Mouse (Mus musculus) heart, embryonic 14.5 days (tissue): Measurements from ENCODE around the gene Cux2. TPM values are rescaled to one million over a fixed set of nuclear protein-coding genes. Genes with fewer than 3 reads are reported as not detected.

ENCODE experiments used
- ATAC-seq: fragments of 200-750 bp; cut with Nextera tagmentation; 2 replicates; pipeline ENCODE4 v1.8.0; 2017; ENCODE audit warnings: low read depth, moderate TSS enrichment; ENCODE audit not compliant: insufficient number of reproducible peaks, insufficient read depth, low FRiP score
- H3K27ac ChIP-seq, 2 experiments: fragments of 200-500 bp in 1 of 2; fragments of 300-500 bp in 1 of 2; sonication (generic) in 1 of 2; replicated peaks in 1 of 2; 2 replicates each; pipeline ENCODE4 v1.5.1; 2012 to 2014; ENCODE audit warnings: low read depth in 2 of 2, low read length in 2 of 2, control low read depth in 1 of 2, mild to moderate bottlenecking in 1 of 2, mixed read lengths in 1 of 2; ENCODE audit not compliant: control insufficient read depth in 1 of 2, insufficient read depth in 1 of 2
- H3K27me3 ChIP-seq: fragments of 300-500 bp; sonication (generic); 2 replicates; pipeline ENCODE4 v1.6.1; 2014; ENCODE audit warnings: mild to moderate bottlenecking, low read length, control low read depth; ENCODE audit not compliant: control insufficient read depth, insufficient read depth
- H3K36me3 ChIP-seq: fragments of 300-500 bp; sonication (generic); 2 replicates; pipeline ENCODE4 v1.6.1; 2014; ENCODE audit warnings: mild to moderate bottlenecking, control low read depth, low read length, mixed read lengths; ENCODE audit not compliant: control insufficient read depth, insufficient read depth
- H3K4me1 ChIP-seq, 2 experiments: fragments of 200-500 bp in 1 of 2; fragments of 300-500 bp in 1 of 2; sonication (generic) in 1 of 2; 2 replicates each; pipeline ENCODE4 v1.6.1; 2012 to 2014; ENCODE audit warnings: low read length in 2 of 2, control low read depth in 1 of 2, mixed read lengths in 1 of 2; ENCODE audit not compliant: control insufficient read depth in 2 of 2, insufficient read depth in 2 of 2
- H3K4me2 ChIP-seq: fragments of 300-500 bp; sonication (generic); 2 replicates; pipeline ENCODE4 v1.6.1; 2014; ENCODE audit warnings: mild to moderate bottlenecking, low read length
- H3K4me3 ChIP-seq, 2 experiments: fragments of 200-500 bp in 1 of 2; fragments of 300-500 bp in 1 of 2; sonication (generic) in 1 of 2; 2 replicates each; pipeline ENCODE4 v1.5.1; 2012 to 2014; ENCODE audit warnings: low read length in 2 of 2, mild to moderate bottlenecking in 2 of 2, control low read depth in 1 of 2, low read depth in 1 of 2, moderate library complexity in 1 of 2; ENCODE audit not compliant: control insufficient read depth in 1 of 2, insufficient read depth in 1 of 2
- H3K9ac ChIP-seq: fragments of 300-500 bp; sonication (generic); 2 replicates; pipeline ENCODE4 v1.6.1; 2014; ENCODE audit warnings: mild to moderate bottlenecking, low read length
- H3K9me3 ChIP-seq: fragments of 300-500 bp; sonication (generic); 2 replicates; pipeline ENCODE4 v1.6.1; 2016; ENCODE audit warnings: low read length, control low read depth; ENCODE audit not compliant: control insufficient read depth
- WGBS: fragments of 180-500 bp; shearing (Covaris S2); extraction: QIAGEN DNeasy Blood & Tissue Kit; methylation state at CpG from one replicate; pipeline ENCODE4 v1.1.7; 2014; 5-methylcytosine and 5-hydroxymethylcytosine counted together
- polyA plus RNA-seq: library from polyadenylated mRNA; unstranded; fragments of >200 nt; fragmentation: Nextera tagmentation; extraction: Ambion mirVana; gene quantifications from 2 replicates; pipeline ENCODE4 v1.2.1, GENCODE M21; 2014

Gene Cux2
- polyA plus RNA-seq, 1 experiment from 2014 or later, result 7.9 TPM

- ATAC-seq, result no peak
- Histone ChIP-seq H3K36me3 (no peaks in the 10 kb centered on the region), H3K4me2 (peak overlapping the region; percentile 91), H3K27ac (no peak overlapping the region), H3K27me3 (peaks cover 21% of the 10 kb centered on the region), H3K9ac (peak overlapping the region; percentile 86), H3K4me3 (peak overlapping the region; percentile 82 to 91), H3K9me3 (no peaks in the 10 kb centered on the region), H3K4me1 (peaks cover 8 to 29% of the 10 kb centered on the region in 2 experiments)
- under 1% methylated on average over 51 of the region's 52 CpGs for WGBS
Observed at GRCm38 (mm10) chr5:122048686-122049663, 927 bp downstream of the Cux2 start.

- H3K27me3 ChIP-seq, result peaks cover 17% of the 10 kb centered on the region; the same call in 1 of the 2 replicates
- no peaks in the 10 kb centered on the region for H3K36me3 ChIP-seq
- ATAC-seq, result no peak
- peak overlapping the region; percentile 82 to 91 for H3K4me3 ChIP-seq
- H3K9me3 ChIP-seq, result no peaks in the 10 kb centered on the region
- peaks cover 8 to 29% of the 10 kb centered on the region in 2 experiments for H3K4me1 ChIP-seq
- peak overlapping the region; percentile 91 for H3K4me2 ChIP-seq
- 8% methylated on average over 20 of the region's 20 CpGs for WGBS
- peak overlapping the region; percentile 86; the same call in 1 of the 2 replicates for H3K9ac ChIP-seq
- no peak overlapping the region for H3K27ac ChIP-seq
Observed at GRCm38 (mm10) chr5:122048252-122048651, 1.6 kb downstream of the Cux2 start.

GRCm38 (mm10) chr5:122047791-122048190, 2.1 kb downstream of the Cux2 start:
- H3K36me3 ChIP-seq, result no peaks in the 10 kb centered on the region
- peaks cover 17% of the 10 kb centered on the region; the same call in 1 of the 2 replicates for H3K27me3 ChIP-seq
- H3K9ac ChIP-seq, result peak overlapping the region; percentile 86; the same call in 1 of the 2 replicates
- 67% methylated on average over 5 of the region's 5 CpGs for WGBS
- no peak for ATAC-seq
- H3K4me1 ChIP-seq, result peaks cover 11 to 33% of the 10 kb centered on the region in 2 experiments
- H3K9me3 ChIP-seq, result no peaks in the 10 kb centered on the region
- H3K27ac ChIP-seq, result no peak overlapping the region
- 0 out of 4 replicates have a peak overlapping the region, but pooled peaks of 1 of the 2 experiments have one; percentile 82 for H3K4me3 ChIP-seq
- H3K4me2 ChIP-seq, result peak overlapping the region; percentile 91

GRCm38 (mm10) chr5:122043567-122043966, 6.3 kb downstream of the Cux2 start:
- ATAC-seq, result no peak
- Histone ChIP-seq H3K9ac (no peak overlapping the region), H3K4me2 (no peak overlapping the region), H3K27ac (no peak overlapping the region), H3K27me3 (peaks cover 9% of the 10 kb centered on the region; the same call in 1 of the 2 replicates), H3K9me3 (no peaks in the 10 kb centered on the region), H3K4me1 (peaks cover 8 to 22% of the 10 kb centered on the region in 2 experiments; a peak in 3 of 4 replicates), H3K4me3 (no peak overlapping the region), H3K36me3 (no peaks in the 10 kb centered on the region)
- 60% methylated on average over 11 of the region's 11 CpGs for WGBS

GRCm38 (mm10) chr5:122035278-122035677, 14.6 kb downstream of the Cux2 start:
- Histone ChIP-seq H3K9me3 (peaks cover 12% of the 10 kb centered on the region), H3K4me1 (peaks cover 6 to 11% of the 10 kb centered on the region in 2 experiments; a peak in 3 of 4 replicates), H3K4me2 (no peak overlapping the region), H3K36me3 (peaks cover 13% of the 10 kb centered on the region), H3K27ac (no peak overlapping the region), H3K4me3 (no peak overlapping the region), H3K27me3 (no peaks in the 10 kb centered on the region), H3K9ac (no peak overlapping the region)
- 75% methylated on average over 5 of the region's 5 CpGs for WGBS
- ATAC-seq, result no peak

GRCm38 (mm10) chr5:122033167-122033478, 16.8 kb downstream of the Cux2 start:
- 68% methylated on average over 4 of the region's 4 CpGs for WGBS
- Histone ChIP-seq H3K9me3 (peaks cover 12% of the 10 kb centered on the region), H3K4me1 (peaks cover 6 to 11% of the 10 kb centered on the region in 2 experiments; a peak in 3 of 4 replicates), H3K9ac (no peak overlapping the region), H3K4me3 (no peak overlapping the region), H3K27me3 (no peaks in the 10 kb centered on the region), H3K36me3 (peaks cover 13% of the 10 kb centered on the region), H3K4me2 (no peak overlapping the region), H3K27ac (no peak overlapping the region)
- no peak for ATAC-seq

GRCm38 (mm10) chr5:122032471-122033166, 17.3 kb downstream of the Cux2 start:
- Histone ChIP-seq H3K4me2 (no peak overlapping the region), H3K4me3 (no peak overlapping the region), H3K27ac (no peak overlapping the region), H3K9ac (no peak overlapping the region), H3K9me3 (peaks cover 12% of the 10 kb centered on the region), H3K4me1 (peaks cover 6 to 11% of the 10 kb centered on the region in 2 experiments; a peak in 3 of 4 replicates), H3K36me3 (peaks cover 11% of the 10 kb centered on the region), H3K27me3 (no peaks in the 10 kb centered on the region)
- no peak for ATAC-seq
- 81% methylated on average over 19 of the region's 19 CpGs for WGBS
